Mouse (Mus musculus) kidney, embryonic 15.5 days (tissue): ENCODE data around the gene Gm15130. TPM values are rescaled to one million over a fixed set of nuclear protein-coding genes. Genes with fewer than 3 reads are reported as not detected.

Experiments used
- ATAC-seq: fragments of 200-750 bp; cut with Nextera tagmentation; replicated peaks from 2 replicates; pipeline ENCODE4 v1.8.0; 2017; ENCODE audit warnings: moderate TSS enrichment; ENCODE audit not compliant: low FRiP score
- H3K27ac ChIP-seq: fragments of 300-500 bp; sonication (generic); 2 replicates; pipeline ENCODE4 v1.5.1; 2015; ENCODE audit warnings: mild to moderate bottlenecking, inconsistent platforms
- H3K27me3 ChIP-seq: fragments of 300-500 bp; sonication (generic); 2 replicates; pipeline ENCODE4 v1.6.1; 2015; ENCODE audit warnings: inconsistent platforms
- H3K36me3 ChIP-seq: fragments of 300-500 bp; sonication (generic); 2 replicates; pipeline ENCODE4 v1.6.1; 2015; ENCODE audit warnings: inconsistent platforms
- H3K4me1 ChIP-seq: fragments of 300-500 bp; sonication (generic); 2 replicates; pipeline ENCODE4 v1.6.1; 2015; ENCODE audit warnings: inconsistent platforms
- H3K4me2 ChIP-seq: fragments of 300-500 bp; sonication (generic); 2 replicates; pipeline ENCODE4 v1.6.1; 2015; ENCODE audit warnings: moderate library complexity, mild to moderate bottlenecking, inconsistent platforms
- H3K4me3 ChIP-seq: fragments of 300-500 bp; sonication (generic); replicated peaks from 2 replicates; pipeline ENCODE4 v1.5.1; 2015; ENCODE audit warnings: mild to moderate bottlenecking, inconsistent platforms
- H3K9ac ChIP-seq: fragments of 300-500 bp; sonication (generic); 2 replicates; pipeline ENCODE4 v1.6.1; 2015; ENCODE audit warnings: mild to moderate bottlenecking, inconsistent platforms
- H3K9me3 ChIP-seq: fragments of 300-500 bp; sonication (generic); replicated peaks from 2 replicates; pipeline ENCODE4 v1.6.1; 2016; ENCODE audit warnings: inconsistent platforms
- WGBS: fragments of 180-500 bp; shearing (Covaris S2); methylation state at CpG from one replicate; pipeline ENCODE4 v1.1.7; 2015; ENCODE audit warnings: mixed read lengths; 5-methylcytosine and 5-hydroxymethylcytosine counted together
- polyA plus RNA-seq: library from polyadenylated mRNA; unstranded; fragments of >200 nt; fragmentation: Nextera tagmentation; extraction: Ambion mirVana; gene quantifications from 2 replicates; pipeline ENCODE4 v1.2.1, GENCODE M21; 2015

Gene Gm15130
- polyA plus RNA-seq: not detected in 2 replicates

- no peak within 1 kb of the TSS for H3K27ac ChIP-seq
- H3K36me3 ChIP-seq: no peaks in the 10 kb centered on the region
- ATAC-seq: no peak
- 67% methylated on average over 2 of the region's 2 CpGs for WGBS
- H3K9me3 ChIP-seq: no peaks in the 10 kb centered on the region
- no peaks in the 10 kb centered on the region for H3K27me3 ChIP-seq
- no peak within 1 kb of the TSS for H3K9ac ChIP-seq
- H3K4me3 ChIP-seq: no peak within 1 kb of the TSS
- H3K4me2 ChIP-seq: no peak within 1 kb of the TSS
- no peaks in the 10 kb centered on the region for H3K4me1 ChIP-seq
These were observed at the start of gene Gm15130 for GRCm38 (mm10) chr2:111152836-111153235. Gene Gm15130, minus strand, starts transcription at chr2:111152936.

- 95% methylated on average over 11 of the region's 11 CpGs for WGBS
- H3K4me3 ChIP-seq: no peak overlapping the region
- no peak overlapping the region for H3K27ac ChIP-seq
- no peaks in the 10 kb centered on the region for H3K9me3 ChIP-seq
- H3K9ac ChIP-seq: no peak overlapping the region
- ATAC-seq: no peak
- no peaks in the 10 kb centered on the region for H3K4me1 ChIP-seq
- no peaks in the 10 kb centered on the region for H3K36me3 ChIP-seq
- H3K27me3 ChIP-seq: no peaks in the 10 kb centered on the region
- H3K4me2 ChIP-seq: no peak overlapping the region
These were observed 29.3 kb upstream of the Gm15130 start for GRCm38 (mm10) chr2:111182068-111182467.

- Histone ChIP-seq H3K27me3 (no peaks in the 10 kb centered on the region), H3K4me1 (no peaks in the 10 kb centered on the region), H3K4me3 (no peak overlapping the region), H3K9ac (no peak overlapping the region), H3K36me3 (no peaks in the 10 kb centered on the region), H3K27ac (no peak overlapping the region), H3K4me2 (no peak overlapping the region), H3K9me3 (no peaks in the 10 kb centered on the region)
- WGBS: 61% methylated on average over 5 of the region's 5 CpGs
- no peak for ATAC-seq
These were observed 17.0 kb downstream of the Gm15130 start for GRCm38 (mm10) chr2:111135739-111136138.

- ATAC-seq: no peak
- Histone ChIP-seq H3K36me3 (no peaks in the 10 kb centered on the region), H3K4me1 (no peaks in the 10 kb centered on the region), H3K4me3 (no peak within 1 kb of the TSS), H3K27me3 (no peaks in the 10 kb centered on the region), H3K9me3 (no peaks in the 10 kb centered on the region), H3K4me2 (no peak within 1 kb of the TSS), H3K9ac (no peak within 1 kb of the TSS), H3K27ac (no peak within 1 kb of the TSS)
These were observed 46.9 kb downstream of the Gm15130 start, which contains the start of gene Gm13941 for GRCm38 (mm10) chr2:111105882-111106281. Gene Gm13941, minus strand, starts transcription at chr2:111105982.

Other genes with a start within 250 kb of the Gm15130 start
- 0.62 and 0.68 TPM in 2 replicates for gene Ano3, start 202.0 kb downstream of the Gm15130 start, polyA plus RNA-seq
- not detected in 2 replicates for gene Gm13941, start 47.0 kb downstream of the Gm15130 start, polyA plus RNA-seq
- not detected in 2 replicates for gene 4930430A15Rik, start 76.7 kb upstream of the Gm15130 start, polyA plus RNA-seq
- not detected in 2 replicates for gene Olfr1275, start 82.3 kb upstream of the Gm15130 start, polyA plus RNA-seq
- not detected in 2 replicates for gene Olfr1276, start 101.6 kb upstream of the Gm15130 start, polyA plus RNA-seq
- gene Olfr1277, start 121.2 kb upstream of the Gm15130 start, polyA plus RNA-seq: not detected in 2 replicates
- gene Olfr1278, start 137.2 kb upstream of the Gm15130 start, polyA plus RNA-seq: not detected in 2 replicates
- gene Olfr1279, start 147.7 kb upstream of the Gm15130 start, polyA plus RNA-seq: not detected in 2 replicates
- not detected in 2 replicates for gene Olfr1280, start 161.1 kb upstream of the Gm15130 start, polyA plus RNA-seq
- not detected in 2 replicates for gene Olfr1281, start 173.6 kb upstream of the Gm15130 start, polyA plus RNA-seq
- gene Olfr1282, start 183.1 kb upstream of the Gm15130 start, polyA plus RNA-seq: not detected in 2 replicates
- gene Olfr1283, start 213.9 kb upstream of the Gm15130 start, polyA plus RNA-seq: not detected in 2 replicates
- not detected in 2 replicates for gene Olfr1284, start 222.6 kb upstream of the Gm15130 start, polyA plus RNA-seq